Mouse (Mus musculus) stomach, postnatal 0 days (tissue): ENCODE measurements at regions not wholly inside any gene's neighbourhood (a gene's known extent, or its start where the extent isn't known, plus 50 kb on each side); places are given as distances from the start of the nearest gene placed in this dataset.

Experiments
- CTCF ChIP-seq: IDR thresholded peaks from 2 replicates; pipeline ENCODE4 v1.5.1; 2016; ENCODE audit warnings: antibody characterized with exemption, low read depth, mild to moderate bottlenecking, moderate library complexity
- EP300 ChIP-seq: optimal IDR thresholded peaks from 2 replicates; pipeline ENCODE3; 2016; ENCODE audit warnings: antibody characterized with exemption

DNA sequence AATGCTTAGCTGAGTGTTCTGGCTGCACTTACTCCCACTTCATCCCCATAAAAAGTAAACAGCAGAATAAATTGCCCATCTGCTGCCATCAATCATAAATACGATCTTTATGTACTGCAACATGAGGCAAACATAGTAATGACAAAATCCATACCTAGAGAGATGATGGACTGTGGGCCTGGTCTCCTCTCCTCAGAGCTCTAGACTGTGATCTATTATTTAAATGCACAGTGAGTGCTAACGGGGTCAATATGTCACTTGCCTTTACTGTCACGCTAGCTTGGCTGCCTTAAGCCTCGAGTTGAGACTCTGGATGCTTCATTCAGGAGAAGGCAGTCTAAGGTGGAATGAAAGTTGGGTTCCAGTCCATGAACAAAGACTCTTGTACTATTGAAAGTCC is 683.7 kb upstream of the Vstm2b start:
- TF ChIP-seq CTCF (no peak), EP300 (no peak)
